Mouse (Mus musculus) heart, adult 9 months (tissue): ENCODE measurements around the gene Bloc1s6.

Experiments used
- DNase-seq, 2 experiments: peaks; one replicate each; pipeline ENCODE4 v3.0.0; 2022; ENCODE audit warnings: low spot score in 2 of 2

The Bloc1s6 gene

DNA sequence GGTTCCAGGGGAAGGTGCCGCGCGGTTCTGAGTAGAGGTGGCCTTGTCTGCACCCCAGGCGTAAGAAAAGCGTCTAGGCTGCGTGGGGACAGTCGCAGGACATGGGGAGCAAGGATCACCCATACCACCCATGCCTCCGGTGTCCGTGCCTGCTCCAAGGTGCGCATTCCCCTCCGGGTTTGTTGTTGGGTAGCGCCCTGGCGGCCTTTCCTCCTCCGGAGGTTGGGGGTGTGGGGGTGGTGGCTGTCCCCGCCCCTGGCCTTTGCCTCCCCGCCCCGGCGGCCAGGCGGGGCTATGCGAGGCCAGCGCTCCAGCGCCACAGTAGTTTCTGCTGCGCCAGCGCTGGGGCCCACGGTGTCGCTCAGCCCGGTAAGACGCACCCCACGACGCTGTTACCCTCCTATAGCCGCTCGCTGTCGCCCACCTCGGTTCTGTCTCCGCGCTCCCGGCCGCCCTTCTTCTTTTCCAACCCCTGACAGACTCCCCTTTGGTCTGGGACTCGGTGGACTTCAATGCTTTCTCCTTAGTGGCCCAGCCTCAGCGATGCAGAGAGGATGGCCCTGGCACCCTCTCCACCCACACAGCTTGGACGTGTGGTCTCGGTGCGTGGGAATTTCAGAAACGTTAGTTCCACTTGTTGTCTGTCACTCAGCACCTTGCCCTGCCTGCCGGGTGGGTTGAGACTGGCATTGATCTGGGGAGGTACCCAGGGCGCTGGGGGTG, 26.9 kb downstream of the Bloc1s6 start, which contains the start of gene Sqor:
Sqor (plus strand) TSS at position 167 of the 723 bp plus-strand sequence.
- DNase-seq, result peak; percentile 83

GRCm38 (mm10) chr2:122765794-122766145, 27.5 kb downstream of the Bloc1s6 start:
- DNase-seq, result no peak

- peak; percentile 59 to 72 for DNase-seq
These were observed 32.7 kb downstream of the Bloc1s6 start for GRCm38 (mm10) chr2:122771002-122771401.

GRCm38 (mm10) chr2:122772899-122773298, 34.6 kb downstream of the Bloc1s6 start:
- DNase-seq, result no peak

DNA sequence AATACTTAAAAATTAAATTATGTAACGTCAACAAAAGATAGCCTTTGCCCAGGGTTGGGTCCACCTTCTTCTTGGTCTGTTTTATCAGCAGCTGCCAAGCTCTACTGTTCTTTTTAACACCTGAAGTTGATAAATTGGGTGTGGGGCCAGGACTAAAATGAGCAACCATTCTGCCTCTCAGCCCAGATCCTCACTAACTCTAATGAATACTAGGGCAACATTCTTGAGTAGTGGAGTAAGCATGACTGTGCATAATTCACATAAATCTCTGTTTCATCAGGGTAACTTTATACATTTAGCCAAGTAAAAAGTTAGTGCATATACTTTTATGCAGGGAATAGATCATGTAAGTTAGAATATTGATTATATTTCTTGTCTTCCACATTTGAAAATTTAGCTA, 37.2 kb downstream of the Bloc1s6 start:
- no peak for DNase-seq

DNA sequence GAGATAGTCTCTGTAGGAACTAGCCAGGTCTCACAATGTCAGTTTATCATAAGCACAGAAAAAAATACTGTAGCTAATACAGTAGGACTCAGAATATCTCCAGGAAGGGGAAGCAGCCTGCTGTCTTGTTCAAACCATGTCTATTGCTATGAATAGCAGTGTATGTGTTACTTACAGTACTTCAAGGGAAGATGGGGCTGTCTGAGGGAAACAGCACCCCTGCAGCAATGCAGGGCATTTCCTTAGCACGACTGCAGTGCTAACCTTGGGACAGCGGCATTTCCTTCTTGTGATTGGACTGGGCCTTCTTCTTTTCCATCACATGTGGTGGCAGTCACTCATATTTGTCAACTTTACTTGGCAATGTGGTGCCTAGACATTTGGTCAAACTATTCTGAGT, 38.5 kb downstream of the Bloc1s6 start:
- no peak for DNase-seq

GRCm38 (mm10) chr2:122779967-122780366, 41.7 kb downstream of the Bloc1s6 start:
- DNase-seq, result no peak

GRCm38 (mm10) chr2:122780447-122780846, 42.1 kb downstream of the Bloc1s6 start:
- DNase-seq, result no peak

DNA sequence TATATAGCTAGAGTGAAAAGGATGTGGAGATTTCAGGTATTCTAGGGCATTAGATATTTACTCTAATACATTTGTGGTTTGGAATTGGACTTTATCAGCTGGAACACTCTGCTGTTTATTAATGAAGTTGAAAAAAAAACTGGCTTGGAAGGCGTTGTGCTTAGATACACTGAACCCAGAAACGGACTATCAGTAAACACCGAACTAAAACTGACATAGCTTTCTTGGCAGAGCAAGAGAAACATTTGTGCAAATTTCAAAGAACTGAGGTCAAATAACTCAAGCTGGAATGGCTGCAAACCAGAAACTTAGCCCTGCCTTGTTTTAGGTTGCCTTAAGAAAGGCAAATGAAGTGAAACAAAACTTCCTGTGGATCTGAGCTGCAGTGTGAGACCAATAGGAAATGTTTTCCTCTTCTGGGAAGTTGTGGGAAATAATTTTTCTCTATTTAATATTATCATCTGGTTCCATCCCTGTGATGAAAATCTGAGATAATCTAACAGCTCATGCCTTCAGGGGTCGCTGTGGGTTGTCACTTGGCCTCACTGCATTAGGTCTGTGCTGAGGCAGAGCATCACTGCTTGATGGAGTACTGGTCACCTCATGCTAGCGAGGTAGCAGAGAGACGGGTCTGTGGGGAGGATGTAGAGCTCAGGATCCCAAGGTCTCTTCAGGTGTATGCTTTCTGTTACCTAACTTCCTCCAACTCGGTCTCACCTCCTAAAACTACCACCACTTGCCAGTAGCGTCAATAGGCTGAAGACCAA, 43.5 kb downstream of the Bloc1s6 start:
- peak in 1 of 2 experiments; percentile 24 for DNase-seq

GRCm38 (mm10) chr2:122783730-122784129, 45.4 kb downstream of the Bloc1s6 start:
- no peak for DNase-seq

DNA sequence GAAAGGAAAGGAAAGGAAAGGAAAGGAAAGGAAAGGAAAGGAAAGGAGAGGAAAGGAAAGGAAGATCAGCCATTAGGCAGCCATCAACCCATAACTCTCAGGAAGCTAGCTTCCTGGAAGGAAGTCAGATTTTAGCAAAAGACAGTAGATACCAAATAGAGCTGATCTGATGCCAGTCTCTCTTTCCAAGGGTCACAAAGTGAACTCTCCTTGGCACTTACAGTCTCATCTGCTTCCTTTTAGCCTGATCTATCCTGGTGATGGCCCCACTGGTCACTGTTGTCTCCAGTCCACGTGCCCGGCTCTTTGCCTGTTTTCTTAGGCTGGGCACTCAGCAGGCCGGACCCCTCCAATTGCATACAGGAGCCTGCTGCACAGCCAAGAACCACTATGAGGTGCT, 46.4 kb downstream of the Bloc1s6 start:
- no peak for DNase-seq

GRCm38 (mm10) chr2:122786167-122786566, 47.9 kb downstream of the Bloc1s6 start:
- no peak for DNase-seq

- DNase-seq, result no peak
These were observed 51.0 kb downstream of the Bloc1s6 start for GRCm38 (mm10) chr2:122789311-122789710.

DNA sequence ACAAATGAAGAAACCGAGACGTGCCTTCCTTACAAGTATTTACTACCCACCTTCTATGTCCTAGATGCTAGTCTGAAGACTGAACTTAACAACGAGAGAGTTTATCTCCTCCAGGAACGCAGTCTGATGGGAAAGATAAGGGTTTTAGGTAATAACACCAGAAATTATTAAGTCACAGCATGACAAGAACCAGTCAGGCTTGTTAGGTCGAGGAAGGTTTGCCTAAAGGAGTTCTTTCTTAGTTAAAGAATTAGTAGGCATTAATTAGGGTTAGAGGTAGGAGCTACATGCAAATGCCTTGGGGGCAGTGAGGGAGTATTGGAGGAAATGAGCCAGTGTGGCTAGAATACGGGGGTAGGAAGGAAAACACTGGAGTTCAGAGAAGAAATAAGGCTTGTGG, 51.4 kb downstream of the Bloc1s6 start:
- no peak for DNase-seq
